ENCODE assay signal across 15 mouse cellular contexts in genomic region chr13:116575274-116575957, GRCm38 (mm10).
A peak's percentile ranks its signal among the peaks of the same experiment; 100 is the strongest.
DNase-seq lines count a peak whose midpoint lies in the region; ATAC-seq lines count a peak whose summit lies in the region.
"Had no signal": no experiment of that assay in that cellular context is flagged by ENCODE, and none has a peak within 500 bp of the region (broad histone marks: within the 10 kb centered on the region; RNA-seq: fewer than 3 reads in every experiment).

No protein-coding gene starts in this region.

- intact Hi-C loops in left cerebral cortex, postnatal 25 days (cut with DNase I) = no loop called here

- no peak overlapping the region for H3K27ac ChIP-seq in forebrain, embryonic 10.5 days
- H3K27ac ChIP-seq in hindbrain, embryonic 13.5 days = no peak overlapping the region
- H3K27ac ChIP-seq in midbrain, embryonic 15.5 days = no peak overlapping the region
- H3K27ac ChIP-seq: heart, adult 2 months; limb, embryonic 15.5 days had no signal

- no peak overlapping the region for H3K4me2 ChIP-seq in hindbrain, embryonic 13.5 days
- H3K4me2 ChIP-seq in midbrain, embryonic 15.5 days = no peak overlapping the region
- H3K4me2 ChIP-seq: limb, embryonic 15.5 days; lung, embryonic 14.5 days had no signal

- peak; percentile 91 for ATAC-seq in hindbrain, embryonic 13.5 days (ENCODE audit: low FRiP score)
- ATAC-seq in midbrain, embryonic 15.5 days (replicated peaks) = peak; percentile 93

- no peak overlapping the region for H3K4me3 ChIP-seq in forebrain, embryonic 10.5 days
- H3K4me3 ChIP-seq in hindbrain, embryonic 13.5 days = no peak overlapping the region
- H3K4me3 ChIP-seq in midbrain, embryonic 15.5 days = no peak overlapping the region
- H3K4me3 ChIP-seq: heart, adult 2 months; limb, embryonic 15.5 days had no signal

- peak; percentile 2 for DNase-seq in brain, embryonic 18.5 days (ENCODE audit: low read depth, low spot score)
- DNase-seq in forebrain, embryonic 10.5 days (ENCODE audit: extremely low spot score, low spot score) = peak; percentile 50
- DNase-seq in layer of hippocampus, adult 8-10 months (ENCODE audit: low spot score in 2 of 2) = no peak
- DNase-seq in left cerebral cortex, postnatal 25 days (ENCODE audit: low spot score in 2 of 2) = no peak
- no peak for DNase-seq in layer of hippocampus, adult 9-10 months (ENCODE audit: low spot score)
- no peak for DNase-seq in layer of hippocampus, postnatal 36 days
- DNase-seq: adrenal gland, postnatal 36 days; cerebellum, adult 2 months; heart, adult 2 months; lung, embryonic 14.5 days; right cerebral cortex, postnatal 14 days had no signal

- no peaks in the 10 kb centered on the region for H3K36me3 ChIP-seq in forebrain, embryonic 10.5 days (replicated peaks)
- H3K36me3 ChIP-seq in hindbrain, embryonic 13.5 days = no peaks in the 10 kb centered on the region
- no peaks in the 10 kb centered on the region for H3K36me3 ChIP-seq in midbrain, embryonic 15.5 days (replicated peaks)
- H3K36me3 ChIP-seq: G1E; limb, embryonic 15.5 days had no signal

- H3K9me3 ChIP-seq in forebrain, embryonic 10.5 days = peaks cover 11% of the 10 kb centered on the region
- 0 out of 2 replicates have a peak, but pooled peaks cover 7% of the 10 kb centered on the region for H3K9me3 ChIP-seq in hindbrain, embryonic 13.5 days
- H3K9me3 ChIP-seq in midbrain, embryonic 15.5 days = no peaks in the 10 kb centered on the region
- H3K9me3 ChIP-seq: limb, embryonic 15.5 days had no signal

- peaks cover 10% of the 10 kb centered on the region for H3K4me1 ChIP-seq in forebrain, embryonic 10.5 days
- 0 out of 2 replicates have a peak, but pooled peaks cover 5% of the 10 kb centered on the region for H3K4me1 ChIP-seq in hindbrain, embryonic 13.5 days (replicated peaks)
- H3K4me1 ChIP-seq in midbrain, embryonic 15.5 days = 0 out of 2 replicates have a peak, but pooled peaks cover 5% of the 10 kb centered on the region
- H3K4me1 ChIP-seq: limb, embryonic 15.5 days had no signal

- H3K27me3 ChIP-seq in forebrain, embryonic 10.5 days (ENCODE audit: poor library complexity, severe bottlenecking) = peaks cover 59% of the 10 kb centered on the region
- H3K27me3 ChIP-seq in hindbrain, embryonic 13.5 days = peaks cover 23% of the 10 kb centered on the region
- peaks cover 26% of the 10 kb centered on the region for H3K27me3 ChIP-seq in midbrain, embryonic 15.5 days (replicated peaks)
- H3K27me3 ChIP-seq: limb, embryonic 15.5 days had no signal

- 25% methylated on average over 11 of the region's 11 CpGs for WGBS in forebrain, embryonic 10.5 days
- WGBS in hindbrain, embryonic 13.5 days = 14% methylated on average over 11 of the region's 11 CpGs
- 13% methylated on average over 11 of the region's 11 CpGs for WGBS in midbrain, embryonic 15.5 days

- no peak overlapping the region for H3K9ac ChIP-seq in hindbrain, embryonic 13.5 days
- H3K9ac ChIP-seq in midbrain, embryonic 15.5 days = no peak overlapping the region
- H3K9ac ChIP-seq: limb, embryonic 15.5 days; lung, embryonic 14.5 days had no signal

Comparison
In these comparisons a context has a peak if more than half of its experiments do, and no peak if none do; other contexts are left out.
1. DNase-seq: peak in brain, embryonic 18.5 days (single experiment) and forebrain, embryonic 10.5 days (single experiment); none in layer of hippocampus, adult 8-10 months (0 of 2), left cerebral cortex, postnatal 25 days (0 of 2), layer of hippocampus, adult 9-10 months (single experiment) and layer of hippocampus, postnatal 36 days (0 of 2).